Mouse (Mus musculus) liver, adult 2 months (tissue): ENCODE results near the gene Sectm1b.

Experiments
- CTCF ChIP-seq: fragments of 200-500 bp; IDR thresholded peaks from 2 replicates; pipeline ENCODE4 v1.5.1; 2011; ENCODE audit warnings: low read depth, low read length, control low read depth
- POLR2A ChIP-seq: fragments of 200-500 bp; IDR thresholded peaks from 2 replicates; pipeline ENCODE4 v1.6.1; 2011; ENCODE audit warnings: low read length, control low read depth; ENCODE audit not compliant: insufficient read depth; ENCODE audit errors: extremely low read depth

GRCm38 (mm10) chr11:121015472-121015871 lies 47.9 kb downstream of the Sectm1b start:
- TF ChIP-seq CTCF (no peak), POLR2A (no peak)
